ENCODE assay signal across 8 mouse cellular contexts in genomic region chr19:45005444-45005843, GRCm38 (mm10). TPM values are rescaled to one million over a fixed set of nuclear protein-coding genes. Genes with fewer than 3 reads are reported as not detected.
A peak's percentile ranks its signal among the peaks of the same experiment; 100 is the strongest.
DNase-seq lines count a peak whose midpoint lies in the region; ATAC-seq and TF ChIP-seq lines count a peak whose summit lies in the region.

Twnk (plus strand) TSS chr19:45005663.

- intact Hi-C loops in heart, adult 2 months (cut with DNase I) = no loop called here

- 10% methylated on average over 16 of the region's 16 CpGs for WGBS in heart, adult 2 months
- WGBS in liver, embryonic 11.5 days = 9% methylated on average over 16 of the region's 16 CpGs

- TF ChIP-seq EP300 in heart, adult 2 months (IDR thresholded peaks at IDR 0.05; ENCODE audit: insufficient read depth, low read depth, low read length) = no peak

- ATAC-seq in liver, embryonic 11.5 days (replicated peaks; ENCODE audit: low FRiP score) = peak; percentile 47; the same call in 1 of the 2 replicates
- peak; percentile 57 for ATAC-seq in monocyte, adult 5-6 weeks (replicated peaks; ENCODE audit: insufficient number of reproducible peaks, low FRiP score, low TSS enrichment, poor library complexity, severe bottlenecking)

- H3K9ac ChIP-seq in heart, adult 2 months (ENCODE audit: low read depth, low read length) = peak within 1 kb of the TSS; percentile 78
- peak within 1 kb of the TSS; percentile 82 for H3K9ac ChIP-seq in liver, embryonic 11.5 days (ENCODE audit: low read depth, low read length)

- TF ChIP-seq POLR2A in heart, adult 2 months (IDR thresholded peaks at IDR 0.05; ENCODE audit: insufficient read depth, low read depth, low read length) = no peak

- no peak for TF ChIP-seq CTCF in heart, adult 2 months (IDR thresholded peaks at IDR 0.05)

- peak within 1 kb of the TSS; percentile 87 for H3K4me2 ChIP-seq in liver, embryonic 11.5 days

- DNase-seq in left cerebral cortex, adult 18-20 months (ENCODE audit: low spot score in 2 of 2) = no peak
- DNase-seq in left cerebral cortex, adult 11 months (ENCODE audit: low spot score) = no peak
- peak; percentile 65 for DNase-seq in embryo, embryonic 10.5 days (ENCODE audit: low spot score)
- DNase-seq in heart, adult 2 months = peak; percentile 63 to 75
- peak; percentile 73 to 83 for DNase-seq in kidney, adult 8-10 months
- DNase-seq in liver, embryonic 11.5 days (ENCODE audit: low spot score) = peak; percentile 76
- DNase-seq in urinary bladder, postnatal 25 days (ENCODE audit: low spot score) = peak; percentile 57

- H3K27ac ChIP-seq in heart, adult 2 months = peak within 1 kb of the TSS; percentile 76
- peak within 1 kb of the TSS; percentile 63 for H3K27ac ChIP-seq in liver, embryonic 11.5 days (ENCODE audit: low read depth, low read length)

- H3K9me3 ChIP-seq in liver, embryonic 11.5 days (ENCODE audit: control insufficient read depth, low read length) = no peaks in the 10 kb centered on the region

- H3K79me2 ChIP-seq in heart, adult 2 months (replicated peaks; ENCODE audit: control insufficient read depth, insufficient read depth, low read length) = no peaks in the 10 kb centered on the region

- peaks cover 3% of the 10 kb centered on the region for H3K4me1 ChIP-seq in heart, adult 2 months (ENCODE audit: control insufficient read depth, insufficient read depth, low read length)
- H3K4me1 ChIP-seq in liver, embryonic 11.5 days (replicated peaks; ENCODE audit: control insufficient read depth, insufficient read depth, low read length) = peaks cover 20% of the 10 kb centered on the region

- H3K27me3 ChIP-seq in heart, adult 2 months (ENCODE audit: control insufficient read depth, insufficient read depth, low read length) = no peaks in the 10 kb centered on the region
- H3K27me3 ChIP-seq in liver, embryonic 11.5 days (replicated peaks; ENCODE audit: control insufficient read depth, insufficient read depth, low read length) = no peaks in the 10 kb centered on the region

- H3K36me3 ChIP-seq in heart, adult 2 months (ENCODE audit: control insufficient read depth, insufficient read depth, low read length) = peaks cover 4% of the 10 kb centered on the region; the same call in 1 of the 2 replicates
- H3K36me3 ChIP-seq in liver, embryonic 11.5 days (ENCODE audit: control insufficient read depth, insufficient read depth, low read length) = peaks cover 35% of the 10 kb centered on the region

- H3K4me3 ChIP-seq in heart, adult 2 months = peak within 1 kb of the TSS; percentile 98
- peak within 1 kb of the TSS; percentile 96 for H3K4me3 ChIP-seq in liver, embryonic 11.5 days (ENCODE audit: low read depth, low read length)

RNA-seq across cellular contexts. Expression of gene Twnk, which starts in this region (rescaled TPM):
- 10 to 100 TPM; 13.8 to 14.9 TPM for total RNA-seq in left cerebral cortex, adult 18-20 months (2021)
- 10 to 100 TPM; 29.3 to 32.1 TPM for total RNA-seq in heart, adult 2 months (2021)
- 11.9 and 21.9 TPM in 2 replicates for polyA plus RNA-seq in heart, adult 2 months (2012; rRNA removed)
- polyA plus RNA-seq in liver, embryonic 11.5 days (2014; fragmentation: Nextera tagmentation; extraction: Ambion mirVana) = 24.9 and 25.1 TPM in 2 replicates
- 6.8 to 11.9 TPM (median 8.7 TPM) in 3 replicates for total RNA-seq in monocyte, adult 5-6 weeks (2017)

Comparison
In these comparisons a context has a peak if more than half of its experiments do, and no peak if none do; other contexts are left out.
1. DNase-seq: peak in embryo, embryonic 10.5 days (single experiment), heart, adult 2 months (2 of 2), kidney, adult 8-10 months (2 of 2), liver, embryonic 11.5 days (single experiment) and urinary bladder, postnatal 25 days (single experiment); none in left cerebral cortex, adult 18-20 months (0 of 2) and left cerebral cortex, adult 11 months (single experiment).